Mouse (Mus musculus): Measurements from ENCODE around the gene Nt5c.
"Not testable (repeated sequence)": the region's sequence is repeated elsewhere in the genome, so short reads cannot be mapped to it uniquely, and the experiment has no call there.

The Nt5c gene

GRCm38 (mm10) chr11:115511121-115511520 lies 19.5 kb upstream of the Nt5c start:
- no peak for DNase-seq (ENCODE audit: low read depth in 2 of 2, low spot score in 2 of 2)

- DNase-seq (ENCODE audit: low read depth in 2 of 2, low spot score in 2 of 2): no peak
These were observed 18.8 kb upstream of the Nt5c start for GRCm38 (mm10) chr11:115510507-115510888.

- DNase-seq (ENCODE audit: low read depth in 2 of 2, low spot score in 2 of 2): no peak
These were observed 18.3 kb upstream of the Nt5c start for GRCm38 (mm10) chr11:115509773-115510506.

DNA sequence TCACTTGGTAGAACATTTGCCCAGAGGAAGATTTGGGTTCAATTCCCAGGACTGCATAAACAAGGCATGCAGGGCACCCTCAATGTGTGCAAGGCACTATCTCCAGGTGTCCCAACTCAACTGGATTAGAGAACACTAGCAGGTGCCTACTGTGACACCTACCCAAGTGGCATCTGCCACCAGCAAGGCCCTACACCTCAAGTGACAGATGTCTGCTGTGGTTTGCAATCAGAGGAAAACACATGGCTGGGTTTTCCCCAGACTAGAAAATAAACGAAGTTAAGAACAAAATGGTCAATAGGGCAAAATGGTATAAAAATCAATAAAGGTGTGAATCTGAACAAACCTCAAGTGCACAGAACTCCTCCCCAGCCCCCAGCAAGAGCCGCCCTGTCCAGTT lies 16.4 kb upstream of the Nt5c start:
- peak; percentile 34 to 39 for DNase-seq (ENCODE audit: low read depth in 2 of 2, low spot score in 2 of 2)

DNA sequence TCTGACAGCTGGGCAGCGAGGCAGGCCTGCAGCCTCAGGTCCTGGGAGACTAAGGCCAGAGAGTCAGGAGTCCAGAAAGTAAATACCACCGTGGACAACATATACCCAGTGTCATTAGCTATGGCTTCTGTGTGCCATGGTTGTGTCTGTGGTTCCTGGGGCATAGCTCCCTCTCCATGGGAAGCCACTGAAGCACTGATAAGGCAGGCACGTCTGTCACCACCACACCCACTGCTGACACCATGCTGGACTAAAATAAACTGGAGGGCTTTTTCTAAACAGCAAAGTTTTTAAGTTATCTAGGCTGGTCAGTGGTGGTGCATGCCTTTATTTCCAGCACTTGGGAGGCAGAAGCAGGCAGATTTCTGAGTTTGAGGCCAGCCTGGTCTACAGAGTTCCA lies 14.9 kb upstream of the Nt5c start:
- no peak for DNase-seq (ENCODE audit: low read depth in 2 of 2, low spot score in 2 of 2)

DNA sequence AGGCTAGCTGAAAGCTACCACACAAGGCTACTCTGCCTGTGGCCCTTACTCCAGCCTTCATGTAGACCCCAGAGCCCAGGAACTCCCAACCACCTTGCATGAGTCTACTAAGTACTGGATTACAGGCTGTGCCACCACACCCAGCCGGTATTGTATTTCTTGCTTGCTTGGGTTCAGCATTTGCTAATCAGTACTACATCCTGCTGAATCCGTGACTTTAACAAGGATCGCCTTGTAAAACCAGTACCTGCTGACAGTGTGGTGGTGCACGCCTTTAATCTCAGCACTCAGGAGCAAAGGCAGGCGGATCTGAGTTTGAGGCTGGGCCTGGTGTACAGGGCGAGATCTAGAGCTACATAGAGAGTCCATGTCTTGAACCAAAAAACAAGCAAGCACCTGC lies 11.0 kb upstream of the Nt5c start:
- no peak for DNase-seq (ENCODE audit: low read depth in 2 of 2, low spot score in 2 of 2)

DNA sequence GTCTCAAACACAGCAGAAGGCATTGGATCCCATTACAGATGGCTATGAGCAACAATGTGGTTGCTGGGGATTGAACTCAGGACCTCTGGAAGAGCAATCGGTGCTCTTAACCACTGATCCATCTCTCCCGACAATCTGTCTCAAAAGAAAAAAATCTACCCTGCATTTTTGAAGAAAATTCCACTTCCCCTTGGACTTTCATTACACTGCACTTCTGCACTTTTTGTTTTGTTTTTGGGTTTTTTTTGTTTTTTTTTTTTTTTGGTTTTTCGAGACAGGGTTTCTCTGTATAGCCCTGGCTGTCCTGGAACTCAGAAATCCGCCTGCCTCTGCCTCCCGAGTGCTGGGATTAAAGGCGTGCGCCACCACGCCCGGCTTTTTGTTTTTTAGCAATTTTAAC lies 4.9 kb upstream of the Nt5c start:
- not testable (repeated sequence) for DNase-seq (ENCODE audit: low read depth in 2 of 2, low spot score in 2 of 2)

GRCm38 (mm10) chr11:115492387-115492786 lies 725 bp upstream of the Nt5c start:
- no peak for DNase-seq (ENCODE audit: low read depth in 2 of 2, low spot score in 2 of 2)

DNA sequence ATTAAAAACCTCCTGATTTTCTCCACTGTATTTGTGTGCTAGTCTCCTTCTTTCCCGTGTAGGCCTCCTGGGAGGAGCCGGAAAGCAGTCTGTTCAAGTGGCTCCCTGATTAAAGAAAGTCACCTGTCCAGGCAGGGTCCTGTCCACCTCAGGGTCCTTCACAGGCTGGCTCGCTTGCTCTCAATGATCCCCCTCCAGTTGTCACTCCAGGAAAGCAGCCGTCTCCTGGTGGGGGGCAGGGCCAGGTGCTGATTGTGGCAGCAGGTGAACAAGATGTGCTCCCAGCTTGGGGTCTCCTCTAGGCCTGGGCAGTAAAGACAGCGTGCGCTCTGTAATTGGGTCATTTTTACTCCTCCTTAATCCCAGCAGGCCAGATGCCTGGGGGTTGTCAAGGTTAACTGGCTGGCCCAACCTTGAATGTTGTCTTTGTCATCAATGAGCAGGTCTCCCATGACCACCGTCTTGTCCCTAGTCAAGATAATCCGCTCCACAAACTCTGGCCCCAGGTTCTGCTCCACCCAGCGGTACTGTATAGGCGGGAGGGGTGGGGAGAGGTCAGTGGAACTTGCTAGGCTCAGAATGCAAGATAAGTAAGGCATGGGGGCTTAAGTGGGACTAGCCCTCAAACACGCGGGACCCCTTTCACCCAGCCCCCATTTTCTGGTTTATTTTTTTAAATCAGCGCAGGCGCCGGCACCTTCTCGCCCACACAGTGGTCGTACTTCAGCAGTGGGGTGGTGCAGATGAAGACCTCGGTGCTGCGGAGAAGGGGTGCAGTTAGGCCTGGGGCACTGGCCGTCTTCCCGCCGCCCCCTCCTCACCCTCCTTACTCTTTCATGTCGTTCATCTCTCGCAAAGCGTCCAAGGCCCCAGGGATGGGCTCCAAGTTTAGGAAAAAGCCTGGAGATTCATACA lies 964 bp downstream of the Nt5c start:
- DNase-seq (ENCODE audit: low read depth in 2 of 2, low spot score in 2 of 2): no peak

GRCm38 (mm10) chr11:115488551-115489104 lies 3.0 kb downstream of the Nt5c start:
- DNase-seq (ENCODE audit: low read depth in 2 of 2, low spot score in 2 of 2): no peak

- no peak for DNase-seq (ENCODE audit: low read depth in 2 of 2, low spot score in 2 of 2)
These were observed 6.5 kb downstream of the Nt5c start for GRCm38 (mm10) chr11:115485155-115485554.

GRCm38 (mm10) chr11:115483726-115484125 lies 7.9 kb downstream of the Nt5c start:
- DNase-seq (ENCODE audit: low read depth in 2 of 2, low spot score in 2 of 2): peak; percentile 77 to 81

DNA sequence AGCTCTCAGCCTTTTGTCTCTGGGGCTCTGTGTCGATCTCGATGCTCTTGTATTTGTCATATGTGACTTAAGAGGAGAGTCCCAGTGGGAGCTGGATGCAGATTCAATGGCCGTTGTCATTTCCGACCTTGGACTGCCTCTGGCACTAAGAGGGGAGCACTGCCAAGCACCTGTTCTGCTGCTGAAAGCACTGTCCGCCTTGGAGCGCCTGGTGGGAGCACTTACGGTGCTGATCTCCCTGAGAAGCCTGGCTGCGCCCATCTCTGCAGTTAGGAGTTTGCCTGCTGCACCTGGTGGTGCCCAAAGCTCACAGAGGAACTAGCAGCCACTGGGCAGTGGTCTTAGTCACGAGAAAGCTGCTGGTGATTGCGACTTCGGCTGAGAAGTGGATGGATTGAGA lies 8.4 kb downstream of the Nt5c start:
- DNase-seq (ENCODE audit: low read depth in 2 of 2, low spot score in 2 of 2): no peak

- peak in 1 of 2 experiments; percentile 40 for DNase-seq (ENCODE audit: low read depth in 2 of 2, low spot score in 2 of 2)
These were observed 10.0 kb downstream of the Nt5c start for GRCm38 (mm10) chr11:115481553-115482259.

DNA sequence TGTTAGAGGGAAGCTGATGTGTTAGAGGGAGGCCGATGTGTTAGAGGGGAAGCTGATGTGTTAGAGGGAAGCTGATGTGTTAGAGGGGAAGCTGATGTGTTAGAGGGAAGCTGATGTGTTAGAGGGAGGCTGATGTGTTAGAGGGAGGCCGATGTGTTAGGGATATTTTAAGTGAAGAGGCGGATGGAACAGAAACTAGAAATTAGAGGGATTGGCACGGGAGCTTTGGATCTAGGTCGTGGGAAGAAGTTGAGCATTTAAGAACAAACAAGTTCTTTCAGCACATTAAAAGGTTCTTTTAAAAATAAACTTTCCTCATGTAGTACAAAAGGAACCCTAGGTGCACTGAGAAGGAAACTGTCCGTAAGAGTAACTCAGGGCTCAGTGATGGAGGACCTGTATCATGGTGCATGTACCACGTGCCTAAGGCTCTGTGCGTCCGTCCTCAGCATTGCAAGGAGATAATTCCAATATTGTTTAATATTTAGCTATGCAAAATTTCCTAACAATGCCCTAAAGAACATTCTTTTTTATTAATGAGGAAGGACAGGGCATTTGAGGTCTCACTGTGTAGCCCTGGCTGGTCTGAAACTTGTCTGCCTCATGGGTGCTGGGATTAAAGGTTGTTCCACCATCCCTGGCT lies 13.2 kb downstream of the Nt5c start:
- no peak for DNase-seq (ENCODE audit: low read depth in 2 of 2, low spot score in 2 of 2)

- DNase-seq (ENCODE audit: low read depth in 2 of 2, low spot score in 2 of 2): not testable (repeated sequence)
These were observed 14.3 kb downstream of the Nt5c start for GRCm38 (mm10) chr11:115477388-115477787.

GRCm38 (mm10) chr11:115476630-115477029 lies 15.0 kb downstream of the Nt5c start:
- DNase-seq (ENCODE audit: low read depth in 2 of 2, low spot score in 2 of 2): not testable (repeated sequence)

DNA sequence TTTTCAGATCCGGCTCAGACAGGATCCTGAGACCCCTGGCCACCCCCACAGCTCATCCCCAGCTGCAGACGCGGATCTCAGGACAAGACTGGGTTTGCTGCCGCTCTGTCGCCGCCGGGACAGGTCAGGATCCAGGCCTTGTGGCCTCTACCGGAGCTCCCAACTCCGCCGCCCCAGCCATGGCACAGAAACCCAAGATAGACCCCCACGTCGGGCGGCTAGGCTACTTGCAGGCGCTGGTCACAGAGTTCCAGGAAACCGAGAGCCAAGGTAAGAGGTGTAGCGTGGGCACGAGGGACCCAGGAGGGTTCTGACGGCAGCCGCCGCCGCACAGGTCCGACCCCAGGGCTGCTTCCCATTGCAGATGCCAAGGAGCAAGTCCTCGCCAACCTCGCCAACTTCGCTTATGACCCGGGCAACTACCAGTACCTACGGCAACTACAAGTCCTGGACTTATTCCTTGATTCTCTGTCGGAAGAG lies 15.9 kb downstream of the Nt5c start:
- no peak for DNase-seq (ENCODE audit: low read depth in 2 of 2, low spot score in 2 of 2)

- DNase-seq (ENCODE audit: low read depth in 2 of 2, low spot score in 2 of 2): peak; percentile 87 to 92
These were observed 16.5 kb downstream of the Nt5c start, which contains the start of gene Armc7 for GRCm38 (mm10) chr11:115475025-115475757. Gene Armc7, plus strand, starts transcription at chr11:115475667.
